Mouse (Mus musculus): ENCODE results near the gene Tmem50b.

Tmem50b gene

DNA sequence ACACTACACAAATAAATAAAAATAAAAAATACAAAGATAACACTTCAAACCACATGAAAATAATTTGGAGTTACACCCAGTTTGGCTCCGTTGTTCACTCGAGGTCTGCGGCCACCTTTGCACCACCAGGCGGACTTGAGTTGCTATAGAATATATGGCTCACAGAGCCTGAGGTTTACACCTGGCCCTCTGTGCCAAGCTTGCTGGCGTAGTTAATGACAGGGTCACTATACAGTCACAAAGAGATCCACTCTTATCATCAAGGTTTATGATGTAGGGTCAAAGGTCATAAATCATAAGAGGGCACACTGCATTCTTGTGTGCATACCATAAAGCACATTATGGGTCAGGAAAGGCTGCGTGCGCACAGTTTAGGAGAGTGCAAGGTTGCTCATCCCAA is 31.6 kb downstream of the Tmem50b start:
- no peak for DNase-seq (ENCODE audit: extremely low spot score, low read depth, low spot score)

DNA sequence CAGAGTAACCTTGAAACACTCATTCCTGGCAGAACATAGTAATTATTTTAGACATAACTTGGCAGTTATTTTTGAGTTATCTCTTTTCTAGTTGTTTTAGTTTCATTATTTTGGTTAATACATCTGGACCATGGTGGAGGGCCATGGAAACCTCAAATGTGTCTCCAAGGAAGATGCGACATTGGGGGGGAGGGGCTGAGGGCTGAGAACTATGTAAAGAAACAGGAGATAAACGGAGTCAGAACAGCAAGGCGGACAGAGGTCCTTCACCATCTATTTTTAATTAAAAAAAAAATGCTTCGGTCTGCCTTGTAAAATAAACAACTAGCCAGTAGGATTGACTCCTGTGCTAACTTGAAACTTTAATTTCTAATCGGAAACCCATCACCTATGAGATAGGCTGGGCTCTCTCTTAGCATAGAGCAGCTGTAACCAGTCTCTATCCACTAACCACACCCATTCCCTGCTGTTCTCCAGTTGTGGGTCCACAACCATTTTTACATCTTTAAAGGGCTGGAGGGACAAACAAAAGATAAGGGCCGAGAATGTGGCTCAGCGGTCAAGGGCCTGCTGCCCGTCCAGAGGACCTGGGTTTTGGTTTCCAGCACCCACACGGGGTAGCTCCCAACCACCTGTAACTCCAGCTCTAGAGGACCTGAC is 32.2 kb downstream of the Tmem50b start:
- DNase-seq (ENCODE audit: extremely low spot score, low read depth, low spot score): no peak

DNA sequence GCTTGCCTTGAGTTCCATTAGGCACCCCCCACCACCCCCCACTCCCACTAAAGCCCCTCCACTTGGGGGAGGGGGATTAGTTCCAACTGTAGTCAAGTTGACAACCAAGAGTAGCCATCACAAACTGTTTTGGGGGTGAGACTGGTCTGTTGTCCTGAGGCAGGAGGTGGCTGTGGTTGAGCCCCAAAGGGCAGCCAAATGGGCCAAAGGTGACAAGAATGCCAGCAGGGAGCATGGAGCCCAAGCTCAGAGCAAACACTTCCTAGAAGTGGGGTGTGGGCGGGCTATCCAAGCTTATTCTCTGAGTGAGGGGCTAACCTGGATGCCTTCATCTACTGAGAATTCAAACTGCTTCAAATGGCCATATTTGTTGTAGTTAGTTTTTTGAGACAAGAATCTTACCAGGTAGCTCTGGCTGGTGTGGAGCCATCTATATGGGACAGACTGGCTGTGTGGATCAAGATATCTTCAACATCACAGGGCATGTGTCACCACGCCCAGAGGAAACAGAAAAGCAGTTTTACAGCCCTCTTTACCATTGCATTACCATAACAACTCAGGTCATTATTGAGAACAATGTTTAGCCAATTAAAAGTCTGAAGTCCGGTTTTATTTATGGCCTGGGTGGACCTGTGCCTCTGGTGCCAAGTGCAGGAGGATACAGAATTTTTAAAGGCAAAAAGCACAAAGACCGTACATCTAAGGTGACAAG is 32.9 kb downstream of the Tmem50b start:
- DNase-seq (ENCODE audit: extremely low spot score, low read depth, low spot score): no peak

DNA sequence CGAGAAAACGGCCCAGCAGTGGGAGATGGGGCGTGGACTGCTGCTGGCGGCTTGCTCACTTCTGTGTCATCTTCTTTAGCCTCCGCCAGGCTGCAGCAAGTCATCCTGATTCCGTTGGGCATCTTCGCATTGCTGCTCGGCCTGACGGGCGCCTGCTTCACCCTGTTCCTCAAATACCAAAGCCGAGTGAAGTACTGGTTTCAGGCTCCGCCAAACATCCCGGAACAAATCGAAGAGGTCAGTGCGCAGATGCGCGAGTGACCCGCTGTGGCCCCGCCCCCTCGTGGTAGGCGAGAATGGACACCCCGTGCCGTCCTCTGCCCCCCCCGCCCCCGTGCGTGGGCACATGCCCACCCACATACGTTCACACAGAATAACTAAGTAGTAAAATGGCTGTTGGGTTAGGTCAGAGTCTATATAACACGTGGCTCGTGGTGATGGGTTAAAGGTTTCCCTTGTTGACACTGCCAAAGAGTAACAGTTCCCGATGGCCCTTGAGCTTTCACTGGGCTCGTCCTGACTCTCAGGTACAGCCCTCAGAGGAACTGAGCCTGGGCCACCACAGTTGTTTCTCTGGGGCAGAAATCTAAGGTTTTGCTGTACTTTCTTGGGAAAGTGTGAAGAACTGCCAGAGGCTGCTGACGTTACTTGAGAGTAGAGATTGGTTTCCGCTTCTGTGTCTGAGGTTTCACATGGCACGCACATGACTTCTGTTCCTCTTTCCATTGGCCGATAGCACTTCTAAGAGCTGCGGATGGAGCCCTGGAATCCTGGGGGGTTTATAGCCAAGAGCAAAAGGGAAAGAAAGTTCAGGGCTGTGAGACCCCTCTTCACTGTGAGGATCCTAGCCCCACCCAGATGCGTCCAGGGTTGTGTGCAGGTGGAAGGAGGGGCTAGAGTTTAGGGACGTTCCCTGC is 35.8 kb downstream of the Tmem50b start:
- no peak for DNase-seq (ENCODE audit: extremely low spot score, low read depth, low spot score)

DNA sequence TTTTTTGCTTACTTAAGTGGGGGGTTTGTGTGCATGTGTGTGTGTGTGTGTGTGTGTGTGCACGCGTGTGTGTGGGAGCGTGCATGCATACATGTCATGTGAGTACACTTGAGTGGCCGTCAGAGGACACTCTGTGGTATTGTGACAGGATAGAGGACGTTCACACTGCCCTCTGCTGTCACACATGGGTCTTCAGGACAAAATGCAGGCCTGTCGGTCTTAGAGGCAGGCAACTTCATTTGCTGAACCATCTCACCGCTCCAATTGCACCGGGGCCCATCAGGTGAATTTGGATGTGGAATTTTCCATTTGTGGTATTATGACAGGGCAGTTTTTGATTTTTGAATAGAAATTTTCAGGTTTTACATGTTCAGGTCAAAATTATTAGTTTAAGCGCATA is 36.5 kb downstream of the Tmem50b start:
- DNase-seq (ENCODE audit: extremely low spot score, low read depth, low spot score): no peak

DNA sequence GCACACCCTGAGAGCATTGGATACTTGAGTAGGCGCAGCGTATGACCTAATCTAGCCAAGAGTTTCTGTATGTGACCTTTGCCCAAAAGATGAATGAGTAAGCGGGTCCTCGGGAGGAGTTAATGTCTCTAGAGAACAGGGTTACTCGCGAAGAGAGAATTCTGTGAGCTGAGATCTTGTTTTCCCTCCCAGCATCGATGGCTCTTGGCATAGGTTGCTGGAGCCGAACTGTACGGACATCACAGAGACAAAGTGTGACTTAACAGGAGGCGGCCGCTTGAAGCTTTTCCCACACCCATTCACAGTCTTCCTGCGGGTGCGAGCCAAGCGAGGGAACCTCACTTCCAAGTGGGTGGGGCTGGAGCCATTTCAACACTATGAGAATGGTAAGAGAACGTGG is 39.9 kb downstream of the Tmem50b start:
- no peak for DNase-seq (ENCODE audit: extremely low spot score, low read depth, low spot score)

DNA sequence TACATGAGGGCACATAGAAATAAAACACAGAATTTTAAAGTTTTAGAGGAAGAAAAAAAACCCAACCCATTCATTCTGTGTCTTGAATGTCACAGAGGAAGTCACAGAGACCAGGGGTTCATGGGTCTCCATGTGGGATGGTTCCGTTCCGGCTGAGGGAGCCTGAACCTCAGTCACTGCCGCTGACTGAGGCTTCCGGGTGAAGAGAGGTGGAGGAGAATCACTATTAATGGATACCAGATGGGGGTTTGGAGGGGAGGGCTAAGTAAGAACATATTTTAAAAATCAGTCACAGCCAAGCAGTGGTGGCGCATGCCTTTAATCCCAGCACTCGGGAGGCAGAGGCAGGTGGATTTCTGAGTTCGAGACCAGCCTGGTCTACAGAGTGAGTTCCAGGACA is 40.4 kb downstream of the Tmem50b start:
- no peak for DNase-seq (ENCODE audit: extremely low spot score, low read depth, low spot score)

DNA sequence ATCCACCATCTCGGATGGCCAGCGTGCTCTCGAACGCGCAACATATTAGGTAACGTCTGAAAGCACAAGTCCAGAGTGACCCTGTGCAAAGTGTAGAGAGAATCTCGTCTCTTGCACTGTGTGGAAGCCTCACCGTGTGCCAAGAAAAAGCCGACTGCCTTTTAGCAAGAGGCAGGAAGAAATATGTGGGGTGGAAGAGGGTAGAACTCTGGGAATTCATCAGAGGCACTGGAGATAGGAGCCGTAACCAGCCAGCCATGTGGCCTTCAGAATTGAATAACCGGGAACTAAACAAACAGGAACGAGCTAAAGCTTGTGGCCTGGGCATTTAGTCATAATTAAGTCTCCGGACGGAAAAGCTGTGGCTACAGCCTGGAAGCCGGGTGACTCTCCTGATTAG is 40.9 kb downstream of the Tmem50b start:
- no peak for DNase-seq (ENCODE audit: extremely low spot score, low read depth, low spot score)

DNA sequence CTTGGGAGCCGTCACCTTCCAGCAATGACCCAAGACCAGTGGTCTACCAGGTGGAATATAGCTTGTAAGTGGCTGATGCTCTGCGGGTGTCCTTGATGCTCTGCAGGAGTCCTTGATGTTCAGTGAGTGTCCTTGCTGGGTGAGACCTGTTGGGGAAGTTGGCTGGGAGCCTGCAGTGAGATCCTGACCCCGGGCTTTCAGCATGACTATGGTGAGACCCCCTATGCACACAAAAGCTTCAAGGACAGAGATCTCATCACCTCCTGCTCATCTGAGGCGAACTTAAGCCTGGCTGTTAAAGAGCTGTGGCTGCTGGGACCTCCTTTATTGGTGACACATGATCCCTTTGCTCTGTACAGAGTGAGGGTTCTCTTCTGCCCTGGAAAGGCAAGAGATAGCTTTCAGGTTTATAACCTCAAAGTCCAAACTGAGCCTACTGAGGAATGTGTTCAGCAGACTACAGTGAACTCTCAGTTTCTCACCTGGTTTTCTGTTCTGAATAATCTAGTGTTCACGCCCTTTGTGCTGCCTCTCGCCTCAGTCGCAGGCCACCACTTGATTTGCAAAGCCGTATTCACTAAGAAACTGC is 42.5 kb downstream of the Tmem50b start:
- no peak for DNase-seq (ENCODE audit: extremely low spot score, low read depth, low spot score)

DNA sequence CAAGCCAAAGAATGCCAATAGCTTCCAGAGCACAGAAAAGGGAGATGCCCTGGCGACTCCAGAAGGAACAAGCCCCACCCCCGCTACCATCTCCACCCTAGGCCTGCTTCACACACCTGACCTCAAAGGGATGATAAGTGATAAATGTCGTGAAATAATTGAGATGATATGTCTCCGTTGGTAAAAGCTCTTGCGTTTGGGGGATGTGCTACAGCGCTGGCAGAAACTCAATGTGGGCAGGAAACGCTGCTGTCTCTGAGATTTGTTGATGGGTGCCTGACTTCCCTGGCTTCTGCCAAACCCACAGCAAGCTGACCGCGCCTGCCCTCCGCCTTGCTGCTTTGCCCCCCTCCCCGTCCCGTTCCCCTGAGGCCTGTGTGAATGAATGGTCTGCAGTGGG is 44.0 kb downstream of the Tmem50b start:
- DNase-seq (ENCODE audit: extremely low spot score, low read depth, low spot score): no peak

DNA sequence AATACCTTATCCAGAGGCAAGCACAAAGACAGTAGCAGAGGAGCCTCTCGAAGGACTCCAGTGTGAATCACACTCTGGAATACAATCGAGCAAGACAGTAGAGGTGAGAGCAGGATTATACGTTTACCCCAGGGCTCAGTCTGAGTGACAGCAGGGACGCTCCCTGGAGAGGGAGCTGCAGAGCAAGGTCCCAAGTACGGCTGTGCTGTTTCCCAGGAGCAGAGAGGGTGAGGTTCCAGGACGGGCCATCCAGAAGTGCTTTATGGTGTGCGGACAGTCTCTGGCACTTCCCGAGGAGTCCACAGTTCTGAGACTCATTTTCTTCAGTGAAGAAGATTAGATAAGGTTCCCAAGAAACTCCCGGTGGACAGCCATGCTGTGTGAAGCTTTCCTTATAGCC is 45.5 kb downstream of the Tmem50b start:
- no peak for DNase-seq (ENCODE audit: extremely low spot score, low read depth, low spot score)

DNA sequence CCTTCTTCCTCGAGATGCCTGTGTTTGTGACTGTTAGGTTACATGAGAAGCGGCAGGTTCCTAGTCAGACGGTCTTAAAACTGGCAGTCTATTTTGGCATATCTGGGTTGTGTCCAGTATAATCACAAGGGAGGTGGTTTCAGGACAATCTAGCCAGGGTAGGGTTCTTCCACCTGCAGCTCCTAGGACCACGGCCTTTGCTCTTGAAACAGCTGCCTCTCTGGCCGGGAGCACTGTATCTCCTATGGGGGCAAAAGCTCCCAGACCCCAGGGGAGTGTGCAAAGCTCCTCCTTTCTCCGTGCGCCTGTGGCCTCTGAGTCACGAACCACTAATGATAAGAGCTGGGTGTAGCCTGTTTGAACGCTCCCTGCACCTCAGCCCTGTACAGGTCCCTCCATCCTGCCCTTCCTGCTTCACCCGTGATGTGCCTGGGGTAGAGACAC is 46.5 kb downstream of the Tmem50b start:
- DNase-seq (ENCODE audit: extremely low spot score, low read depth, low spot score): no peak

DNA sequence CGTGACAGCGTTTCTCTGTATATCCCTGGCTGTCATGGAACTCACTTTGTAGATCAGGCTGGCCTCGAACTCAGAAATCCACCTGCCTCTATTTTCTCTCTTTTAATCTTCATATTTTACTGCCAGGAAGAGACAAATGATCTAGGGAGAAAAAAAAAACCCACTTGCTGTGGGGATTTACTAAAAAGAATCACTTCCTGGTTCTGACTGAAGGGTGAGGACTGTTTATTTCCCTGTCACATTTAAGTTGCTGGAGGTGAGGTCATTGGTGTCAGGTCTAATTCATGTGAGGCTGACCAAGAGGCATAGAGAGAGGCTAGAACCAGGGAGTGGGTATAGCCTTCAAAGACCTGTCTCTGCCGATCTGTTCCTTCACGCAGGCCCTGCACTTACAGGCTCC is 48.0 kb downstream of the Tmem50b start:
- DNase-seq (ENCODE audit: extremely low spot score, low read depth, low spot score): no peak

DNA sequence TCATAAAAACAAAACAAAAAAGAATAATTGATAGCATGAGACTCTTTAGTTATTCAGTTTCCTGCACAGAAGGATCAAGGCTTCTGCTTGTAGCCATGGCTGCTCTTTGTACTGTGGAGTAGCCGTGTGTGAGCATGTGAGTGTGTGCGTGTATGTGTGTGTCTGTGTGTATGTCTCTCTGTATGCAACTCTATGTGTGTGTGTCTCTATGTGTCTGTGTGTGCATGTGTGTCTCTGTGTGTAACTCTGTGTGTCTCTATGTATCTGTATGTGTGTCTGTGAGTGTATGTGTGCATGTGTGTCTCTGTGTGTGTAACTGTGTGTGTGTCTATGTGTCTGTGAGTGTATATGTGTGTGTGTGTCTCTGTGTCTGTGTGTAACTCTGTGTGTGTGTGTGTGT is 48.6 kb downstream of the Tmem50b start:
- no peak for DNase-seq (ENCODE audit: extremely low spot score, low read depth, low spot score)

DNA sequence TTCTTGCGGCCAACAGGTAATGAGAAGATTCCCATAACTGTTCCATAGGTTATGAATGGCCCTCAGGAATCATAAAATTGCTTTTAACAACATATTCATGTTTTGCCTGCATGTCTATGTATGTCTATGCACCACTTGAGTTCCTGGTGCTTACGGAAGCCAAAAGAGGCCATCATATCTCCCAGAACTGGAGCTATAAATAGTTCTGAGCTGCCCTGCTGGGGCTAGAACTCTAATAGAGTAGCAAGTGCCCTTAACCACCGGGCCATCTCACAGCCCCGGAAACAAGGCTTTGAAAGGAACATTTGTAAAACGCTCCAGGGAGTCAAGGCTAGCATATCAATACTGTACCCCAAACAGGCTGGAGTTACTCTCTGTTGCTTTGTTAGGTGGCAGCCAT is 49.0 kb downstream of the Tmem50b start:
- DNase-seq (ENCODE audit: extremely low spot score, low read depth, low spot score): no peak

DNA sequence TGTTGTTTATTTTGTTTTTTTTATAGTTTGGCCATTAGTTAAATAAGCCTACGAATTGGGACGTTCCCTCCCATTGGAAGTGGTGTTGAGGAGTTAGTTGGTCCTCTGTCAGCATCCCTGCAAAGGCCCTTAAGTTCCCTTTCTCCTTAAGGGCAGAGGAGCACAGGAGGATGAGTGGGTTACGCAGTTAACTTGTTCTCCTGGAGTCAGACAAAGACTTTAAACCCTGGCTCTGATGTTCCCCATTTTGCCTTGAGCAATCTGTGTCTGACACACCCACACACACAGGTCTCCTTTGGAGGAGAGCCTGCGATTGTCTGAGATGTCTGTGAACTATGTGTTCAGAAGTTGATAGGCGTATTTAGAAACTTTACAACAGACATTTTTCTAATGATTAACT is 49.6 kb downstream of the Tmem50b start:
- DNase-seq (ENCODE audit: extremely low spot score, low read depth, low spot score): no peak

DNA sequence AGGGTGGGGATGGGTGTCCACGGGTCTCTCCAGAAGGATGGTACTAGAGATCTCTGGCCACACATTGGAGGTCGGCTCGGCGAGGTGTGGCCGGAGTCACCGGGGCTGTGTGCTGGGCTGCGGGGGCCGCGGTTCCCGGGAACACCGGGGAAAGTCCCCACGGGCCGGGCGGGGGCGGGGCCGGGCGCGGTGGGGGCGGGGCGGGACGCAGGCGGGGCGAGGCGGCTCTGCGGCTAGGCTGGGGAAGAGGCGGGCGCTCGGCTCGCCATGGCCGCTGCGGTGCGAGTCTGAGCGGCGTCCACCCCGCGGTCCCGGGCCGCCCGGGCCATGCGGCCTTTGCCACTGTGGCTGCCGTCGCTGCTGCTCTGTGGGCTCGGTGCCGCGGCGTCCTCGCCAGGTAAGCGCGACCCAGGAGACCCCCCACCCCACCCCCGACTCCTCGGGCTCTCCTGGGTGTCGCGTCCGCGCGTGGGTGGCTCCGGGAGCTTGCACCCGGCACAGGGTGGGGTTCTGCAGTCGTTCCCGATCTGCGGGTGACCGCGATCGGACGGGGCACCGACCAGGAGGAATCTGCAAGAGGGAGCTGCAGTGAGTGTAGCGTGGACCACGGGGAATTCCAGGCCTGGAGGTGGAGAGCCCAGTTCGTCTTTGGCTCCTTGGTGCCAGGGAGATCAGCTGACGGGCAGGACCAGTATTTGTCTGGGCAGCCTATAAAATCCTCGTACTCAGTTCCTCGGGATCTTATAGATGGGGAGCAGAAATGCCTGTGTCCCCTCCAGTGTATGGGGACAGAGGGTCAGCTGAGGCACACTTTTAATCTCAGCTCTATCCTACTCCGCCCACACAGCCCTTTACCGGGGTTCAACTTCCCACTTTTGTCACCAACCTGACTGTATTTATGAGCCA is 50.5 kb downstream of the Tmem50b start, which contains the start of gene Ifngr2:
Gene Ifngr2, plus strand, starts transcription at position 237 of the 906 bp plus-strand sequence.
- no peak for DNase-seq (ENCODE audit: extremely low spot score, low read depth, low spot score)

DNA sequence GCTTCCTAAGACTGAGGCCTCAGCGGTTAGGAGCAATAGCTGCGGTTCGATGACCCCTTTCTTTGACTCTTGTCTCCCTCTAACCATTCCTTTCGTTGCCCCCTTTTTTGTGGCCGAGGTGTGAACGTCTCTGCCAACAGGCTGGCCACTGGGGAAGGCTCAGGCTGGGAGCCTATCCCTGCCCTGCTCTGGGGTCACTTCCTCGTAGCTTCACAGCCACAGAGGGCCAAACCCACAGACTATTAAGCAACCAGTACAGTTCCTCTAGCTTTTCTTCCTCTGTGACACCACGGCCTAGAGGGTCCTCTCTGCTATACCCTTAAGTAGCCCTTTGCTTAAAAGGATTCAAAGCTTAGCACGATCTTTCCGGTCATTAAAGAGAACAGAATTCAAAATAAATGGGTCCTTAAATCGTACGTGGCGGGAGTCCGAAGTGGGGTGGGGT is 51.2 kb downstream of the Tmem50b start:
- DNase-seq (ENCODE audit: extremely low spot score, low read depth, low spot score): no peak

DNA sequence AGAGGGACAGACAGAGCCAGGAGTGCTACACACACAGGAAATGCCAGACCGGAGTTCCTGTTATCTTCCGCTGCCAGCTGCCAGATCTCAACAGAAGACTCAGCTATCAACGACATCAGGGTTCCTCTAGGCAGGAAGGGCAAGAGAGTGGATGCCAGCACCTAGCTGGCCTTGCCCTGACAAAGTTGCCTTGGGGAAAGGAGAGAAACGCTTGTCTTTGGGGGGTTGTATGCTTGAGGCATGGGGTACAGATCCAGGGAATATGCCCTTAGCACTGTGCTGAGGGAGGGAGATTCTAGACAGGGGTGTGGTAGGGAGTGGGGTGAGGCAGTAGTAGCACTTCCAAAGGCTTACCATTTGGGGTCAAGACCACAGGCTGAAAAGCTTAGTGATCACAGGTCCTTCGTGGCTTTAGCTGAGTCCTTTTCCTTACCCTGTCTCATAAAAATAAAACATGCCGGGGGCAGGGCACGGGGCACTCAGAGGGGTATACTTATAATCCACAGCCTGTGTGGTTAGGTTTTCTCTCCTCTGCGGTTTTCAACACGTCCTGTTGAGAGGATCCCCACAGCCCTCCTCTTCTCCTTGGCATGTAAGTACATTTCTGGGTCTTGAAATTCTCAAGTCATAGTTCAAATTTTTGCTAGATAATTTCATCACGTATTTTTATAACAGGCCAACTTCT is 51.9 kb downstream of the Tmem50b start:
- no peak for DNase-seq (ENCODE audit: extremely low spot score, low read depth, low spot score)

DNA sequence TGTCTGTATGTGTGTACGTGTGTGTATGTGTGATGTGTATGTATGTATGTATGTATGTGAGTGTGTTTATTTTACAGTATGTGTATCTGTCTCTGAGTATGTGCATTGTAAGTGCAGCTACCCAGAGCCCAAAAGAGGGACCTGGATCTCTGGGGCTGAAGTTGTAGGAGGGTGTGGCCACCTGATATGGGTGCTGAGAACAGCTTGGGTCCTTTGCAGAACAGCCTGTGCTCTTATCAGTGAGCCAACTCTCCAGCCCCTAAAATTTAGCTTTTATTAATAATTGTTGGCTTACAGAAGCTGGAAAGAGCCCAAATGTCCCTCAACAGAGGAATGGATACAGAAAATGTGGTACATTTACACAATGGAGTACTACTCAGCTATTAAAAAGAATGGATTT is 54.0 kb downstream of the Tmem50b start:
- DNase-seq (ENCODE audit: extremely low spot score, low read depth, low spot score): no peak
